Mouse (Mus musculus) intestine, postnatal 0 days (tissue): ENCODE results near the gene Npas3. TPM values are rescaled to one million over a fixed set of nuclear protein-coding genes. Genes with fewer than 3 reads are reported as not detected.

Experiments used
- ATAC-seq: fragments of 200-750 bp; cut with Nextera tagmentation; 2 replicates; pipeline ENCODE4 v1.8.0; 2017; ENCODE audit warnings: mild to moderate bottlenecking, moderate TSS enrichment, moderate library complexity
- H3K27ac ChIP-seq: fragments of 300-500 bp; sonication (generic); 2 replicates; pipeline ENCODE4 v1.5.1; 2014; ENCODE audit warnings: mild to moderate bottlenecking, low read depth, low read length, moderate library complexity
- H3K27me3 ChIP-seq: fragments of 300-500 bp; sonication (generic); replicated peaks from 2 replicates; pipeline ENCODE4 v1.6.1; 2014; ENCODE audit warnings: low read length, mixed read lengths; ENCODE audit not compliant: control insufficient read depth, insufficient read depth
- H3K36me3 ChIP-seq: fragments of 300-500 bp; sonication (generic); 2 replicates; pipeline ENCODE4 v1.6.1; 2014; ENCODE audit warnings: mild to moderate bottlenecking, moderate library complexity; ENCODE audit not compliant: control insufficient read depth, insufficient read depth
- H3K4me1 ChIP-seq: fragments of 300-500 bp; sonication (generic); replicated peaks from 2 replicates; pipeline ENCODE4 v1.6.1; 2014; ENCODE audit warnings: antibody characterized with exemption, low read length, mixed read lengths; ENCODE audit not compliant: control insufficient read depth, insufficient read depth
- H3K4me2 ChIP-seq: fragments of 300-500 bp; sonication (generic); replicated peaks from 2 replicates; pipeline ENCODE4 v1.6.1; 2014; ENCODE audit warnings: low read depth, mild to moderate bottlenecking, moderate library complexity
- H3K4me3 ChIP-seq: fragments of 300-500 bp; sonication (generic); 2 replicates; pipeline ENCODE4 v1.5.1; 2014; ENCODE audit warnings: low read depth, low read length
- H3K9ac ChIP-seq: fragments of 300-500 bp; sonication (generic); 2 replicates; pipeline ENCODE4 v1.6.1; 2014; ENCODE audit warnings: mild to moderate bottlenecking, low read depth, low read length
- H3K9me3 ChIP-seq: fragments of 300-500 bp; sonication (generic); 2 replicates; pipeline ENCODE4 v1.6.1; 2016; ENCODE audit warnings: mixed run types; ENCODE audit not compliant: control insufficient read depth
- CTCF ChIP-seq: sonication (generic); IDR thresholded peaks from 2 replicates; pipeline ENCODE4 v1.5.1; 2016; ENCODE audit warnings: low read depth, mild to moderate bottlenecking, control low read depth, antibody characterized with exemption, moderate library complexity
- WGBS: fragments of 180-500 bp; shearing (Covaris S2); extraction: QIAGEN DNeasy Blood & Tissue Kit; methylation state at CpG from one replicate; pipeline ENCODE4 v1.1.7; 2014; 5-methylcytosine and 5-hydroxymethylcytosine counted together
- polyA plus RNA-seq: library from polyadenylated mRNA; unstranded; fragments of >200 nt; fragmentation: Nextera tagmentation; extraction: Ambion mirVana; gene quantifications from 2 replicates; pipeline ENCODE4 v1.2.1, GENCODE M21; 2015

Npas3 gene
- polyA plus RNA-seq, 1 experiment from 2014 or later: 0.48 TPM

GRCm38 (mm10) chr12:53442029-53442428 lies 193.6 kb downstream of the Npas3 start:
- TF ChIP-seq CTCF: no peak
- no peaks in the 10 kb centered on the region for H3K9me3 ChIP-seq
- no peak overlapping the region for H3K4me3 ChIP-seq
- no peak overlapping the region for H3K4me2 ChIP-seq
- H3K9ac ChIP-seq: no peak overlapping the region
- no peaks in the 10 kb centered on the region for H3K4me1 ChIP-seq
- peak; percentile 38; the same call in 1 of the 2 replicates for ATAC-seq
- no peaks in the 10 kb centered on the region for H3K27me3 ChIP-seq
- WGBS: 53% methylated on average over 2 of the region's 2 CpGs
- no peak overlapping the region for H3K27ac ChIP-seq
- no peaks in the 10 kb centered on the region for H3K36me3 ChIP-seq

GRCm38 (mm10) chr12:53447469-53447868 lies 199.0 kb downstream of the Npas3 start:
- Histone ChIP-seq H3K4me1 (no peaks in the 10 kb centered on the region), H3K27me3 (no peaks in the 10 kb centered on the region), H3K4me2 (no peak overlapping the region), H3K9me3 (no peaks in the 10 kb centered on the region), H3K36me3 (no peaks in the 10 kb centered on the region), H3K27ac (no peak overlapping the region), H3K4me3 (no peak overlapping the region), H3K9ac (no peak overlapping the region)
- 75% methylated on average over 8 of the region's 8 CpGs for WGBS
- no peak for TF ChIP-seq CTCF
- no peak for ATAC-seq

GRCm38 (mm10) chr12:53448040-53448439 lies 199.6 kb downstream of the Npas3 start:
- Histone ChIP-seq H3K27ac (no peak overlapping the region), H3K9me3 (no peaks in the 10 kb centered on the region), H3K27me3 (no peaks in the 10 kb centered on the region), H3K36me3 (no peaks in the 10 kb centered on the region), H3K4me3 (no peak overlapping the region), H3K4me1 (no peaks in the 10 kb centered on the region), H3K9ac (no peak overlapping the region), H3K4me2 (no peak overlapping the region)
- ATAC-seq: no peak
- 35% methylated on average over 3 of the region's 3 CpGs for WGBS
- no peak for TF ChIP-seq CTCF

- Histone ChIP-seq H3K27ac (no peak overlapping the region), H3K9me3 (no peaks in the 10 kb centered on the region), H3K4me3 (no peak overlapping the region), H3K9ac (no peak overlapping the region), H3K4me2 (no peak overlapping the region), H3K36me3 (no peaks in the 10 kb centered on the region), H3K4me1 (no peaks in the 10 kb centered on the region), H3K27me3 (no peaks in the 10 kb centered on the region)
- ATAC-seq: no peak
- TF ChIP-seq CTCF: no peak
These were observed 219.1 kb downstream of the Npas3 start for GRCm38 (mm10) chr12:53467549-53467948.

GRCm38 (mm10) chr12:53474486-53474885 lies 226.0 kb downstream of the Npas3 start:
- no peak overlapping the region for H3K4me3 ChIP-seq
- H3K27me3 ChIP-seq: no peaks in the 10 kb centered on the region
- H3K36me3 ChIP-seq: no peaks in the 10 kb centered on the region
- H3K9ac ChIP-seq: no peak overlapping the region
- ATAC-seq: no peak
- H3K4me1 ChIP-seq: no peaks in the 10 kb centered on the region
- H3K4me2 ChIP-seq: no peak overlapping the region
- no peak overlapping the region for H3K27ac ChIP-seq
- no peak for TF ChIP-seq CTCF
- H3K9me3 ChIP-seq: no peaks in the 10 kb centered on the region

GRCm38 (mm10) chr12:53484924-53485323 lies 236.4 kb downstream of the Npas3 start:
- TF ChIP-seq CTCF: no peak
- Histone ChIP-seq H3K4me2 (no peak overlapping the region), H3K27ac (no peak overlapping the region), H3K4me3 (no peak overlapping the region), H3K27me3 (no peaks in the 10 kb centered on the region), H3K4me1 (no peaks in the 10 kb centered on the region), H3K9ac (no peak overlapping the region), H3K9me3 (no peaks in the 10 kb centered on the region), H3K36me3 (no peaks in the 10 kb centered on the region)
- 79% methylated on average over 6 of the region's 6 CpGs for WGBS
- no peak for ATAC-seq

- Histone ChIP-seq H3K4me3 (no peak overlapping the region), H3K4me2 (no peak overlapping the region), H3K36me3 (no peaks in the 10 kb centered on the region), H3K27ac (no peak overlapping the region), H3K9ac (no peak overlapping the region), H3K9me3 (no peaks in the 10 kb centered on the region), H3K4me1 (no peaks in the 10 kb centered on the region), H3K27me3 (no peaks in the 10 kb centered on the region)
- no peak for TF ChIP-seq CTCF
- no peak for ATAC-seq
These were observed 247.9 kb downstream of the Npas3 start for GRCm38 (mm10) chr12:53496386-53496785.
